Mouse (Mus musculus) right cerebral cortex, adult 2 months (tissue): ENCODE data around the gene Orm3.

Experiments used
- DNase-seq, 2 experiments: peaks; one replicate each; pipeline ENCODE4 v3.0.0; 2021 to 2022; ENCODE audit warnings: low spot score in 2 of 2

The Orm3 gene

GRCm38 (mm10) chr4:63368577-63368976 lies 12.6 kb downstream of the Orm3 start:
- DNase-seq, result peak; percentile 94 to 95

- no peak for DNase-seq
Observed at GRCm38 (mm10) chr4:63370897-63371296, 14.9 kb downstream of the Orm3 start.

GRCm38 (mm10) chr4:63371890-63372289 lies 15.9 kb downstream of the Orm3 start:
- peak; percentile 40 to 49 for DNase-seq

GRCm38 (mm10) chr4:63373404-63373803 lies 17.4 kb downstream of the Orm3 start:
- DNase-seq, result no peak

- no peak for DNase-seq
Observed at GRCm38 (mm10) chr4:63374331-63374730, 18.4 kb downstream of the Orm3 start.

GRCm38 (mm10) chr4:63375367-63375766 lies 19.4 kb downstream of the Orm3 start:
- no peak for DNase-seq

GRCm38 (mm10) chr4:63377483-63377882 lies 21.5 kb downstream of the Orm3 start:
- DNase-seq, result no peak

GRCm38 (mm10) chr4:63382676-63383369 lies 26.9 kb downstream of the Orm3 start:
- no peak for DNase-seq

GRCm38 (mm10) chr4:63383474-63383873 lies 27.5 kb downstream of the Orm3 start:
- no peak for DNase-seq

- DNase-seq, result no peak
Observed at GRCm38 (mm10) chr4:63384262-63384661, 28.3 kb downstream of the Orm3 start.

- DNase-seq, result no peak
Observed at GRCm38 (mm10) chr4:63385253-63385652, 29.3 kb downstream of the Orm3 start.

GRCm38 (mm10) chr4:63385784-63386183 lies 29.8 kb downstream of the Orm3 start:
- no peak for DNase-seq

- no peak for DNase-seq
Observed at GRCm38 (mm10) chr4:63388029-63388428, 32.1 kb downstream of the Orm3 start.

- DNase-seq, result no peak
Observed at GRCm38 (mm10) chr4:63389121-63389886, 33.3 kb downstream of the Orm3 start.

GRCm38 (mm10) chr4:63389887-63390528 lies 34.0 kb downstream of the Orm3 start:
- no peak for DNase-seq

- DNase-seq, result no peak
Observed at GRCm38 (mm10) chr4:63391322-63391721, 35.4 kb downstream of the Orm3 start.

GRCm38 (mm10) chr4:63397981-63398537 lies 42.1 kb downstream of the Orm3 start:
- DNase-seq, result no peak

GRCm38 (mm10) chr4:63398854-63399609 lies 43.1 kb downstream of the Orm3 start:
- no peak for DNase-seq

GRCm38 (mm10) chr4:63399691-63400270 lies 43.8 kb downstream of the Orm3 start:
- no peak for DNase-seq

GRCm38 (mm10) chr4:63400541-63401306 lies 44.8 kb downstream of the Orm3 start:
- no peak for DNase-seq

- no peak for DNase-seq
Observed at GRCm38 (mm10) chr4:63401620-63402019, 45.7 kb downstream of the Orm3 start.
